Mouse (Mus musculus) lung, adult 2 months (tissue): ENCODE results near the gene Pafah2. TPM values are rescaled to one million over a fixed set of nuclear protein-coding genes. Genes with fewer than 3 reads are reported as not detected.

Experiments used
- DNase-seq: peaks from one replicate; pipeline ENCODE4 v3.0.0; 2022
- H3K4me1 ChIP-seq: fragments of 200-500 bp; 2 replicates; pipeline ENCODE4 v1.6.1; 2011; ENCODE audit warnings: low read length; ENCODE audit not compliant: control insufficient read depth, insufficient read depth
- H3K4me3 ChIP-seq: fragments of 200-500 bp; replicated peaks from 2 replicates; pipeline ENCODE3; 2011; ENCODE audit warnings: low read depth, mild to moderate bottlenecking, control low read depth, low read length; ENCODE audit errors: extremely low read depth
- CTCF ChIP-seq: fragments of 200-500 bp; IDR thresholded peaks from 2 replicates; pipeline ENCODE4 v1.5.1; 2011; ENCODE audit warnings: mild to moderate bottlenecking, low read length, control low read depth; ENCODE audit not compliant: insufficient read depth
- POLR2A ChIP-seq: fragments of 200-500 bp; IDR thresholded peaks from 2 replicates; pipeline ENCODE4 v1.6.1; 2011; ENCODE audit warnings: low read depth, mild to moderate bottlenecking, control low read depth, low read length, borderline replicate concordance; ENCODE audit errors: extremely low read depth
- WGBS: fragments of 180-500 bp; shearing (Covaris S2); methylation state at CpG from one replicate; pipeline ENCODE4 v1.1.7; 2018; 5-methylcytosine and 5-hydroxymethylcytosine counted together
- polyA plus RNA-seq: library from polyadenylated mRNA; depleted of rRNA; stranded (reverse); fragments of >200 nt; gene quantifications from 2 replicates; pipeline ENCODE4 v1.2.3, GENCODE M21; 2012

Gene Pafah2
- polyA plus RNA-seq, 1 experiment: 41.0 TPM

GRCm38 (mm10) chr4:134439919-134440318 is 43.8 kb downstream of the Pafah2 start:
- Histone ChIP-seq H3K4me3 (no peak overlapping the region), H3K4me1 (no peaks in the 10 kb centered on the region)
- WGBS: 66% methylated on average over 4 of the region's 4 CpGs
- TF ChIP-seq POLR2A (no peak), CTCF (no peak)
- no peak for DNase-seq

- Histone ChIP-seq H3K4me1 (no peaks in the 10 kb centered on the region), H3K4me3 (no peak overlapping the region)
- TF ChIP-seq POLR2A (no peak), CTCF (no peak)
- WGBS: 84% methylated on average over 4 of the region's 4 CpGs
- no peak for DNase-seq
These were observed 46.1 kb downstream of the Pafah2 start for GRCm38 (mm10) chr4:134442216-134442615.

- no peak overlapping the region for H3K4me3 ChIP-seq
- WGBS: 44% methylated on average over 7 of the region's 7 CpGs
- no peak for DNase-seq
- TF ChIP-seq POLR2A: no peak
- no peak for TF ChIP-seq CTCF
- H3K4me1 ChIP-seq: no peaks in the 10 kb centered on the region
These were observed 47.5 kb downstream of the Pafah2 start for GRCm38 (mm10) chr4:134443589-134443988.

- WGBS: 51% methylated on average over 7 of the region's 7 CpGs
- no peak for DNase-seq
- no peak overlapping the region for H3K4me3 ChIP-seq
- no peak for TF ChIP-seq CTCF
- TF ChIP-seq POLR2A: no peak
- H3K4me1 ChIP-seq: no peaks in the 10 kb centered on the region
These were observed 48.8 kb downstream of the Pafah2 start for GRCm38 (mm10) chr4:134444949-134445348.

- Histone ChIP-seq H3K4me1 (no peaks in the 10 kb centered on the region), H3K4me3 (no peak overlapping the region)
- no peak for DNase-seq
- no peak for TF ChIP-seq CTCF
- TF ChIP-seq POLR2A: no peak
- WGBS: 67% methylated on average over 1 of the region's 1 CpGs
These were observed 49.4 kb downstream of the Pafah2 start for GRCm38 (mm10) chr4:134445489-134445888.

- DNase-seq: no peak
- peaks cover 4% of the 10 kb centered on the region for H3K4me1 ChIP-seq
- TF ChIP-seq POLR2A (no peak), CTCF (no peak)
- 46% methylated on average over 23 of the region's 23 CpGs for WGBS
- no peak overlapping the region for H3K4me3 ChIP-seq
These were observed 51.8 kb downstream of the Pafah2 start for GRCm38 (mm10) chr4:134447966-134448365.

- Histone ChIP-seq H3K4me3 (no peak overlapping the region), H3K4me1 (peaks cover 4% of the 10 kb centered on the region)
- no peak for TF ChIP-seq CTCF
- TF ChIP-seq POLR2A: no peak
- WGBS: 72% methylated on average over 13 of the region's 13 CpGs
- DNase-seq: no peak
These were observed 53.7 kb downstream of the Pafah2 start for GRCm38 (mm10) chr4:134449595-134450391.

- TF ChIP-seq POLR2A (no peak), CTCF (no peak)
- DNase-seq: no peak
- WGBS: 39% methylated on average over 20 of the region's 20 CpGs
These were observed 54.5 kb downstream of the Pafah2 start for GRCm38 (mm10) chr4:134450392-134451195.

GRCm38 (mm10) chr4:134451484-134451883 is 55.4 kb downstream of the Pafah2 start:
- no peak overlapping the region for H3K4me3 ChIP-seq
- DNase-seq: no peak
- 43% methylated on average over 9 of the region's 9 CpGs for WGBS
- TF ChIP-seq CTCF: no peak
- TF ChIP-seq POLR2A: no peak
- H3K4me1 ChIP-seq: peaks cover 7% of the 10 kb centered on the region

More at GRCm38 (mm10) chr4:134450392-134451195, 54.5 kb downstream of the Pafah2 start:
- H3K4me1 ChIP-seq: peaks cover 4% of the 10 kb centered on the region
- no peak overlapping the region for H3K4me3 ChIP-seq
